Mouse (Mus musculus) neural tube, embryonic 12.5 days (tissue): ENCODE results near the gene C87436. TPM values are rescaled to one million over a fixed set of nuclear protein-coding genes. Genes with fewer than 3 reads are reported as not detected.

ENCODE experiments used
- ATAC-seq: fragments of 200-750 bp; cut with Nextera tagmentation; 2 replicates; pipeline ENCODE4 v1.8.0; 2017; ENCODE audit warnings: low read depth, mild to moderate bottlenecking, moderate TSS enrichment, moderate library complexity; ENCODE audit not compliant: low FRiP score
- H3K27ac ChIP-seq: fragments of 300-500 bp; sonication (generic); 2 replicates; pipeline ENCODE4 v1.5.1; 2016
- H3K27me3 ChIP-seq: fragments of 300-500 bp; sonication (generic); replicated peaks from 2 replicates; pipeline ENCODE4 v1.6.1; 2016; ENCODE audit warnings: mild to moderate bottlenecking
- H3K36me3 ChIP-seq: fragments of 300-500 bp; sonication (generic); 2 replicates; pipeline ENCODE4 v1.6.1; 2016; ENCODE audit warnings: mild to moderate bottlenecking
- H3K4me1 ChIP-seq: fragments of 300-500 bp; sonication (generic); 2 replicates; pipeline ENCODE4 v1.6.1; 2016
- H3K4me2 ChIP-seq: fragments of 300-500 bp; sonication (generic); replicated peaks from 2 replicates; pipeline ENCODE4 v1.6.1; 2016; ENCODE audit warnings: mild to moderate bottlenecking
- H3K4me3 ChIP-seq: fragments of 300-500 bp; sonication (generic); 2 replicates; pipeline ENCODE4 v1.5.1; 2016
- H3K9ac ChIP-seq: fragments of 300-500 bp; sonication (generic); 2 replicates; pipeline ENCODE4 v1.6.1; 2016; ENCODE audit warnings: mild to moderate bottlenecking
- H3K9me3 ChIP-seq: fragments of 300-500 bp; sonication (generic); 2 replicates; pipeline ENCODE4 v1.6.1; 2016; ENCODE audit warnings: mild to moderate bottlenecking
- WGBS: fragments of 180-500 bp; shearing (Covaris S2); methylation state at CpG from one replicate; pipeline ENCODE4 v1.1.7; 2016; 5-methylcytosine and 5-hydroxymethylcytosine counted together
- polyA plus RNA-seq: library from polyadenylated mRNA; unstranded; fragments of >200 nt; fragmentation: Nextera tagmentation; extraction: Ambion mirVana; gene quantifications from 2 replicates; pipeline ENCODE4 v1.2.1, GENCODE M21; 2016

C87436 gene
- polyA plus RNA-seq, 1 experiment from 2014 or later: 25.1 TPM

GRCm38 (mm10) chr6:86474072-86474471 lies 35.9 kb downstream of the C87436 start:
- no peak overlapping the region for H3K4me2 ChIP-seq
- H3K27ac ChIP-seq: no peak overlapping the region
- H3K9ac ChIP-seq: no peak overlapping the region
- no peak overlapping the region for H3K4me3 ChIP-seq
- 97% methylated on average over 5 of the region's 5 CpGs for WGBS
- no peaks in the 10 kb centered on the region for H3K27me3 ChIP-seq
- no peaks in the 10 kb centered on the region for H3K9me3 ChIP-seq
- H3K36me3 ChIP-seq: 0 out of 2 replicates have a peak, but pooled peaks cover 8% of the 10 kb centered on the region
- no peak for ATAC-seq
- peaks cover 19% of the 10 kb centered on the region for H3K4me1 ChIP-seq

- no peak overlapping the region for H3K9ac ChIP-seq
- no peak overlapping the region for H3K4me2 ChIP-seq
- H3K27ac ChIP-seq: no peak overlapping the region
- H3K27me3 ChIP-seq: no peaks in the 10 kb centered on the region
- H3K36me3 ChIP-seq: 0 out of 2 replicates have a peak, but pooled peaks cover 4% of the 10 kb centered on the region
- H3K4me3 ChIP-seq: no peak overlapping the region
- H3K4me1 ChIP-seq: peaks cover 26% of the 10 kb centered on the region
- ATAC-seq: no peak
- no peaks in the 10 kb centered on the region for H3K9me3 ChIP-seq
Measured at GRCm38 (mm10) chr6:86474646-86475181, 36.5 kb downstream of the C87436 start.

GRCm38 (mm10) chr6:86475462-86476167 lies 37.4 kb downstream of the C87436 start:
- no peak overlapping the region for H3K27ac ChIP-seq
- H3K4me2 ChIP-seq: no peak overlapping the region
- 86% methylated on average over 9 of the region's 9 CpGs for WGBS
- no peak overlapping the region for H3K9ac ChIP-seq
- H3K9me3 ChIP-seq: no peaks in the 10 kb centered on the region
- no peak for ATAC-seq
- H3K4me3 ChIP-seq: no peak overlapping the region
- H3K4me1 ChIP-seq: peaks cover 32% of the 10 kb centered on the region
- H3K27me3 ChIP-seq: no peaks in the 10 kb centered on the region
- H3K36me3 ChIP-seq: no peaks in the 10 kb centered on the region

GRCm38 (mm10) chr6:86476931-86477330 lies 38.8 kb downstream of the C87436 start:
- H3K9me3 ChIP-seq: no peaks in the 10 kb centered on the region
- no peak overlapping the region for H3K4me3 ChIP-seq
- no peak overlapping the region for H3K9ac ChIP-seq
- WGBS: 88% methylated on average over 5 of the region's 5 CpGs
- peaks cover 28% of the 10 kb centered on the region for H3K4me1 ChIP-seq
- H3K27me3 ChIP-seq: no peaks in the 10 kb centered on the region
- H3K36me3 ChIP-seq: no peaks in the 10 kb centered on the region
- no peak overlapping the region for H3K4me2 ChIP-seq
- ATAC-seq: no peak
- no peak overlapping the region for H3K27ac ChIP-seq

GRCm38 (mm10) chr6:86479311-86479710 lies 41.1 kb downstream of the C87436 start:
- Histone ChIP-seq H3K27ac (no peak overlapping the region), H3K9me3 (no peaks in the 10 kb centered on the region), H3K9ac (no peak overlapping the region), H3K27me3 (no peaks in the 10 kb centered on the region), H3K4me1 (peaks cover 22% of the 10 kb centered on the region), H3K4me3 (no peak overlapping the region), H3K4me2 (0 out of 2 replicates have a peak overlapping the region, but pooled peaks have one; percentile 6), H3K36me3 (no peaks in the 10 kb centered on the region)
- 58% methylated on average over 3 of the region's 3 CpGs for WGBS
- no peak for ATAC-seq

GRCm38 (mm10) chr6:86479816-86480188 lies 41.6 kb downstream of the C87436 start:
- H3K9me3 ChIP-seq: no peaks in the 10 kb centered on the region
- peaks cover 22% of the 10 kb centered on the region for H3K4me1 ChIP-seq
- H3K27ac ChIP-seq: 0 out of 2 replicates have a peak overlapping the region, but pooled peaks have one; percentile 43
- 0 out of 2 replicates have a peak overlapping the region, but pooled peaks have one; percentile 6 for H3K4me2 ChIP-seq
- H3K9ac ChIP-seq: no peak overlapping the region
- ATAC-seq: no peak
- H3K27me3 ChIP-seq: no peaks in the 10 kb centered on the region
- H3K36me3 ChIP-seq: no peaks in the 10 kb centered on the region
- H3K4me3 ChIP-seq: no peak overlapping the region

GRCm38 (mm10) chr6:86480189-86480831 lies 42.1 kb downstream of the C87436 start:
- Histone ChIP-seq H3K9me3 (no peaks in the 10 kb centered on the region), H3K36me3 (no peaks in the 10 kb centered on the region), H3K9ac (no peak overlapping the region), H3K4me3 (no peak overlapping the region), H3K4me2 (peak overlapping the region; percentile 27), H3K27ac (peak overlapping the region; percentile 43; the same call in 1 of the 2 replicates), H3K4me1 (peaks cover 22% of the 10 kb centered on the region), H3K27me3 (no peaks in the 10 kb centered on the region)
- 38% methylated on average over 9 of the region's 9 CpGs for WGBS
- ATAC-seq: no peak

- H3K27ac ChIP-seq: no peak overlapping the region
- 98% methylated on average over 5 of the region's 5 CpGs for WGBS
- peaks cover 22% of the 10 kb centered on the region for H3K4me1 ChIP-seq
- ATAC-seq: no peak
- H3K4me2 ChIP-seq: no peak overlapping the region
- H3K4me3 ChIP-seq: no peak overlapping the region
- H3K27me3 ChIP-seq: no peaks in the 10 kb centered on the region
- no peak overlapping the region for H3K9ac ChIP-seq
- H3K36me3 ChIP-seq: no peaks in the 10 kb centered on the region
- no peaks in the 10 kb centered on the region for H3K9me3 ChIP-seq
Measured at GRCm38 (mm10) chr6:86481871-86482270, 43.7 kb downstream of the C87436 start.

GRCm38 (mm10) chr6:86485943-86486640 lies 47.9 kb downstream of the C87436 start:
- H3K27me3 ChIP-seq: no peaks in the 10 kb centered on the region
- no peaks in the 10 kb centered on the region for H3K9me3 ChIP-seq
- peaks cover 15% of the 10 kb centered on the region for H3K4me1 ChIP-seq
- no peak for ATAC-seq
- no peak overlapping the region for H3K27ac ChIP-seq
- H3K4me2 ChIP-seq: no peak overlapping the region
- no peaks in the 10 kb centered on the region for H3K36me3 ChIP-seq
- H3K4me3 ChIP-seq: no peak overlapping the region
- no peak overlapping the region for H3K9ac ChIP-seq
- WGBS: 70% methylated on average over 7 of the region's 7 CpGs

GRCm38 (mm10) chr6:86487358-86488148 lies 49.4 kb downstream of the C87436 start:
- ATAC-seq: peak; percentile 93
- Histone ChIP-seq H3K27me3 (no peaks in the 10 kb centered on the region), H3K4me1 (peaks cover 15% of the 10 kb centered on the region), H3K9ac (peak overlapping the region; percentile 59), H3K36me3 (no peaks in the 10 kb centered on the region), H3K9me3 (no peaks in the 10 kb centered on the region), H3K27ac (peak overlapping the region; percentile 86), H3K4me2 (peak overlapping the region; percentile 47), H3K4me3 (no peak overlapping the region)
- WGBS: 5% methylated on average over 24 of the region's 24 CpGs

- Histone ChIP-seq H3K27ac (peak overlapping the region; percentile 86; the same call in 1 of the 2 replicates), H3K9ac (peak overlapping the region; percentile 59; the same call in 1 of the 2 replicates), H3K4me1 (peaks cover 15% of the 10 kb centered on the region), H3K36me3 (no peaks in the 10 kb centered on the region), H3K4me3 (no peak overlapping the region), H3K27me3 (no peaks in the 10 kb centered on the region), H3K9me3 (no peaks in the 10 kb centered on the region), H3K4me2 (peak overlapping the region; percentile 47)
- no peak for ATAC-seq
- 46% methylated on average over 3 of the region's 3 CpGs for WGBS
Measured at GRCm38 (mm10) chr6:86488149-86488485, 49.9 kb downstream of the C87436 start.
